Mouse (Mus musculus) E14TG2a.4 (cell line): ENCODE measurements at regions not wholly inside any gene's neighbourhood (a gene's known extent, or its start where the extent isn't known, plus 50 kb on each side); places are given as distances from the start of the nearest gene placed in this dataset.
"Not testable (repeated sequence)": the region's sequence is repeated elsewhere in the genome, so short reads cannot be mapped to it uniquely, and the experiment has no call there.

ENCODE experiments used
- CTCF ChIP-seq: conservative IDR thresholded peaks from 2 replicates; pipeline ENCODE4 v1.5.1; 2014; ENCODE audit warnings: low read length
- POU5F1 ChIP-seq: IDR thresholded peaks from 2 replicates; pipeline ENCODE4 v1.6.1; 2014; ENCODE audit warnings: low read length, borderline replicate concordance

- TF ChIP-seq POU5F1: not testable (repeated sequence)
- TF ChIP-seq CTCF: peak; percentile 64
Measured at GRCm38 (mm10) chr6:133706712-133707111, 146.8 kb downstream of the Kap start.
